Mouse (Mus musculus) forebrain, embryonic 11.5 days (tissue): ENCODE data around the gene Olfr307. TPM values are rescaled to one million over a fixed set of nuclear protein-coding genes. Genes with fewer than 3 reads are reported as not detected.

ENCODE experiments used
- ATAC-seq: fragments of 200-750 bp; cut with Nextera tagmentation; replicated peaks from 2 replicates; pipeline ENCODE4 v1.8.0; 2017; ENCODE audit warnings: moderate TSS enrichment; ENCODE audit not compliant: low FRiP score
- DNase-seq: peaks from one replicate; pipeline ENCODE4 v3.0.0-alpha.2; 2017; ENCODE audit warnings: low spot score
- H3K27ac ChIP-seq: fragments of 300-500 bp; sonication (generic); 2 replicates; pipeline ENCODE4 v1.5.1; 2014; ENCODE audit warnings: low read depth, low read length
- H3K27me3 ChIP-seq: fragments of 300-500 bp; sonication (generic); 2 replicates; pipeline ENCODE4 v1.6.1; 2014; ENCODE audit warnings: mild to moderate bottlenecking, low read length, mixed read lengths; ENCODE audit not compliant: control insufficient read depth, insufficient read depth
- H3K36me3 ChIP-seq: fragments of 300-500 bp; sonication (generic); 2 replicates; pipeline ENCODE4 v1.6.1; 2014; ENCODE audit warnings: mild to moderate bottlenecking, low read length, moderate library complexity, mixed read lengths; ENCODE audit not compliant: control insufficient read depth, insufficient read depth
- H3K4me1 ChIP-seq: fragments of 300-500 bp; sonication (generic); replicated peaks from 2 replicates; pipeline ENCODE4 v1.6.1; 2014; ENCODE audit warnings: low read length, mixed read lengths; ENCODE audit not compliant: control insufficient read depth, insufficient read depth
- H3K4me2 ChIP-seq: fragments of 300-500 bp; sonication (generic); 2 replicates; pipeline ENCODE4 v1.6.1; 2014; ENCODE audit warnings: low read depth, mild to moderate bottlenecking, low read length, moderate library complexity, mixed read lengths; ENCODE audit not compliant: severe bottlenecking
- H3K4me3 ChIP-seq: fragments of 300-500 bp; sonication (generic); 2 replicates; pipeline ENCODE4 v1.5.1; 2014; ENCODE audit warnings: low read depth, low read length
- H3K9ac ChIP-seq: fragments of 300-500 bp; sonication (generic); 2 replicates; pipeline ENCODE4 v1.6.1; 2014; ENCODE audit warnings: low read length
- H3K9me3 ChIP-seq: fragments of 300-500 bp; sonication (generic); 2 replicates; pipeline ENCODE4 v1.6.1; 2016; ENCODE audit warnings: low read length, mixed read lengths; ENCODE audit not compliant: control insufficient read depth
- WGBS: fragments of 180-500 bp; shearing (Covaris S2); extraction: QIAGEN DNeasy Blood & Tissue Kit; methylation state at CpG from one replicate; pipeline ENCODE4 v1.1.7; 2014; 5-methylcytosine and 5-hydroxymethylcytosine counted together
- microRNA-seq: library from miRNA; unstranded; fragments of <30 nt; microRNA quantifications from one replicate; pipeline ENCODE4, GENCODE M21; 2016; ENCODE audit not compliant: insufficient number of aligned reads
- polyA plus RNA-seq: library from polyadenylated mRNA; unstranded; fragments of >200 nt; fragmentation: Nextera tagmentation; extraction: Ambion mirVana; gene quantifications from 2 replicates; pipeline ENCODE4 v1.2.1, GENCODE M21; 2014

Gene Olfr307
- polyA plus RNA-seq, 1 experiment from 2014 or later, result not detected

GRCm38 (mm10) chr7:86313608-86314007 lies 23.8 kb downstream of the Olfr307 start, which contains the start of gene Olfr309:
TSS of gene Olfr309 (minus strand) at chr7:86313708.
- 72% methylated on average over 2 of the region's 2 CpGs for WGBS
- no peak within 1 kb of the TSS for H3K4me2 ChIP-seq
- H3K4me1 ChIP-seq, result no peaks in the 10 kb centered on the region
- no peak within 1 kb of the TSS for H3K9ac ChIP-seq
- ATAC-seq (no peak), DNase-seq (no peak)
- H3K4me3 ChIP-seq, result no peak within 1 kb of the TSS
- H3K9me3 ChIP-seq, result no peaks in the 10 kb centered on the region
- H3K36me3 ChIP-seq, result no peaks in the 10 kb centered on the region
- H3K27ac ChIP-seq, result no peak within 1 kb of the TSS
- H3K27me3 ChIP-seq, result no peaks in the 10 kb centered on the region

Small RNAs within 50 kb of the gene (microRNA-seq; reads per million reads assigned to microRNA genes)
- gene Gm23192, result not detected

Other genes with a start within 250 kb of the Olfr307 start
- gene Vmn2r75, start 165.8 kb downstream of the Olfr307 start, polyA plus RNA-seq, result not detected in 2 replicates
- gene Vmn2r76, start 91.3 kb downstream of the Olfr307 start, polyA plus RNA-seq, result not detected in 2 replicates
- not detected in 2 replicates for gene Olfr310, start 60.4 kb downstream of the Olfr307 start, polyA plus RNA-seq
- not detected in 2 replicates for gene Olfr309, start 23.9 kb downstream of the Olfr307 start, polyA plus RNA-seq
- gene Olfr308, start 12.0 kb downstream of the Olfr307 start, polyA plus RNA-seq, result not detected in 2 replicates
- not detected in 2 replicates for gene Olfr305, start 29.3 kb upstream of the Olfr307 start, polyA plus RNA-seq
- not detected in 2 replicates for gene Olfr304, start 49.1 kb upstream of the Olfr307 start, polyA plus RNA-seq
- gene Olfr303, start 60.2 kb upstream of the Olfr307 start, polyA plus RNA-seq, result not detected in 2 replicates
- not detected in 2 replicates for gene Olfr301, start 66.3 kb upstream of the Olfr307 start, polyA plus RNA-seq
- gene Olfr299, start 122.3 kb upstream of the Olfr307 start, polyA plus RNA-seq, result not detected in 2 replicates
- gene Olfr298, start 154.9 kb upstream of the Olfr307 start, polyA plus RNA-seq, result not detected in 2 replicates
- not detected in 2 replicates for gene Olfr297, start 182.4 kb upstream of the Olfr307 start, polyA plus RNA-seq
- not detected in 2 replicates for gene Olfr295, start 246.3 kb upstream of the Olfr307 start, polyA plus RNA-seq